Mouse (Mus musculus) stomach, embryonic 15.5 days (tissue): ENCODE data around the gene Sf1. TPM values are rescaled to one million over a fixed set of nuclear protein-coding genes. Genes with fewer than 3 reads are reported as not detected.

Experiments
- ATAC-seq: fragments of 200-750 bp; cut with Nextera tagmentation; 2 replicates; pipeline ENCODE4 v1.8.0; 2017; ENCODE audit warnings: low read depth, moderate number of reproducible peaks, moderate TSS enrichment; ENCODE audit not compliant: insufficient read depth, low FRiP score
- H3K27ac ChIP-seq: fragments of 300-500 bp; sonication (generic); 2 replicates; pipeline ENCODE4 v1.5.1; 2015; ENCODE audit warnings: mild to moderate bottlenecking, inconsistent platforms
- H3K27me3 ChIP-seq: fragments of 300-500 bp; sonication (generic); replicated peaks from 2 replicates; pipeline ENCODE4 v1.6.1; 2015; ENCODE audit warnings: inconsistent platforms
- H3K36me3 ChIP-seq: fragments of 300-500 bp; sonication (generic); 2 replicates; pipeline ENCODE4 v1.6.1; 2015; ENCODE audit warnings: inconsistent platforms
- H3K4me1 ChIP-seq: fragments of 300-500 bp; sonication (generic); 2 replicates; pipeline ENCODE4 v1.6.1; 2015; ENCODE audit warnings: inconsistent platforms
- H3K4me2 ChIP-seq: fragments of 300-500 bp; sonication (generic); 2 replicates; pipeline ENCODE4 v1.6.1; 2015; ENCODE audit warnings: mild to moderate bottlenecking, inconsistent platforms
- H3K4me3 ChIP-seq: fragments of 300-500 bp; sonication (generic); replicated peaks from 2 replicates; pipeline ENCODE4 v1.5.1; 2015; ENCODE audit warnings: inconsistent platforms
- H3K9ac ChIP-seq: fragments of 300-500 bp; sonication (generic); 2 replicates; pipeline ENCODE4 v1.6.1; 2015; ENCODE audit warnings: inconsistent platforms
- H3K9me3 ChIP-seq: fragments of 300-500 bp; sonication (generic); 2 replicates; pipeline ENCODE4 v1.6.1; 2016; ENCODE audit warnings: inconsistent platforms
- WGBS: fragments of 180-500 bp; shearing (Covaris S2); methylation state at CpG from one replicate; pipeline ENCODE4 v1.1.7; 2015; 5-methylcytosine and 5-hydroxymethylcytosine counted together
- polyA plus RNA-seq: library from polyadenylated mRNA; unstranded; fragments of >200 nt; fragmentation: Nextera tagmentation; extraction: Ambion mirVana; gene quantifications from 2 replicates; pipeline ENCODE4 v1.2.1, GENCODE M21; 2015

Gene Sf1
- polyA plus RNA-seq, 1 experiment from 2014 or later: 104 TPM

DNA sequence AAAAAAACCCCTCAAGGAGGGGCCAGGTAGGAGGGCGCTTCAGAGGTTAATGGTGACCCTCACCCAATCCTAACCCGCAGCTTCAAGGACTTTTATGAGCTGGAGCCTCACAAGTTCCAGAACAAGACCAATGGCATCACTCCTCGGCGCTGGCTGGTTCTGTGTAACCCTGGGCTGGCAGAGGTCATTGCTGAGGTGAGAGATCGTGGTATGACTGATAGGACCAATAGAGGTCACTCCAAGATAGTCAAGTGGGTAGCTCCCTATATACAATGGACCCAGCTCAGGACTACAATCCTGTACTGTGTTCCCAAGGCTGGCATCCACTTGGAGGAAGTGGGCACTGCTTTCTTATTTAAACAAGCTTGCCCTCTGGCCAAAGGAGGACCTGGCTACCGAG lies 26.8 kb downstream of the Sf1 start:
- H3K27me3 ChIP-seq: no peaks in the 10 kb centered on the region
- 49% methylated on average over 6 of the region's 6 CpGs for WGBS
- H3K9ac ChIP-seq: no peak overlapping the region
- no peaks in the 10 kb centered on the region for H3K36me3 ChIP-seq
- H3K4me3 ChIP-seq: peak overlapping the region; percentile 35; the same call in 1 of the 2 replicates
- H3K9me3 ChIP-seq: no peaks in the 10 kb centered on the region
- no peak overlapping the region for H3K27ac ChIP-seq
- no peak for ATAC-seq
- peaks cover 12% of the 10 kb centered on the region for H3K4me1 ChIP-seq
- peak overlapping the region; percentile 54 for H3K4me2 ChIP-seq

DNA sequence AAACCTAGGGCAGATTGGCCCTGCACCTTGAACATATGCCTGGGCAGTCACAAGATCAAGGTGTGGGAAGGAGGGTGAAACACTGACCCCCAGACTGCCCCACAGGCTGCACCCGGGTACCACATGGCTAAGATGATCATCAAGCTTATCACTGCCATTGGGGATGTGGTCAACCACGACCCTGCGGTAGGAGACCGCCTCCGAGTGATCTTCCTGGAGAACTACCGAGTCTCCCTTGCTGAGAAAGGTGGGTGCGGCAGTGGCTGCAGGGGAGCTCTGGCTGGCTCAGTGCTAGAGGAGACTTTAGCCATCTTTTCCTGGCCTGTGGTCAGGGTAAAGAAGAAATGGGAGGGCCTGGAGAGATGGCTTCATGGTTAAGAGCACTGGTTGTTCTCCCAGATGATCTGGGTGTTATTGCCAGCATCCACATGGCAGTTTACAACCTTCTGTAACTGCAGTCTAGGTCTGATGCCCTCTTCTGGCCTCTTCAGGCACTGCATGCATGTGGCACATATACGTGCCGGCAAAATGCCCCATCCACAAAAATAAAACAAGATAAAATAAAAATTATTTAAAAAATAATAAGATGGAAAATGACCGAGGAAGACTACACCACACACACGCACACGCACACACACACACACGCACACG lies 29.4 kb downstream of the Sf1 start:
- Histone ChIP-seq H3K36me3 (no peaks in the 10 kb centered on the region), H3K4me2 (no peak overlapping the region), H3K27me3 (peaks cover 4% of the 10 kb centered on the region; the same call in 1 of the 2 replicates), H3K4me1 (peaks cover 8% of the 10 kb centered on the region; the same call in 1 of the 2 replicates), H3K9ac (no peak overlapping the region), H3K27ac (no peak overlapping the region), H3K4me3 (no peak overlapping the region), H3K9me3 (no peaks in the 10 kb centered on the region)
- 87% methylated on average over 14 of the region's 14 CpGs for WGBS
- no peak for ATAC-seq

DNA sequence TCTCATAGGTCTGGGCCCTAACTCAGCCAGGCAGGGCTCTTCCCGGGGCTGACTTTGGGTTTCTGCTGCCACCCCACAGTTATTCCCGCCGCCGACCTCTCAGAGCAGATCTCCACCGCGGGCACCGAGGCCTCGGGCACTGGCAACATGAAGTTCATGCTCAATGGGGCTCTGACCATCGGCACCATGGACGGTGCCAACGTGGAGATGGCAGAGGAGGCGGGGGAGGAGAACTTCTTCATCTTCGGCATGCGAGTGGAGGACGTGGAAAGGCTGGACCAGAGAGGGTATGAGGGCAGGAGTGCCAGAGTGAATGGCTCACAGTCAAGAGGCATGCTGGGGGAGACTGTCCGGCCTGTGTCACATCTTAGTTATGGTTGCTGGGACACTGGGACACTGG lies 30.1 kb downstream of the Sf1 start:
- no peak for ATAC-seq
- no peaks in the 10 kb centered on the region for H3K9me3 ChIP-seq
- 89% methylated on average over 16 of the region's 16 CpGs for WGBS

DNA sequence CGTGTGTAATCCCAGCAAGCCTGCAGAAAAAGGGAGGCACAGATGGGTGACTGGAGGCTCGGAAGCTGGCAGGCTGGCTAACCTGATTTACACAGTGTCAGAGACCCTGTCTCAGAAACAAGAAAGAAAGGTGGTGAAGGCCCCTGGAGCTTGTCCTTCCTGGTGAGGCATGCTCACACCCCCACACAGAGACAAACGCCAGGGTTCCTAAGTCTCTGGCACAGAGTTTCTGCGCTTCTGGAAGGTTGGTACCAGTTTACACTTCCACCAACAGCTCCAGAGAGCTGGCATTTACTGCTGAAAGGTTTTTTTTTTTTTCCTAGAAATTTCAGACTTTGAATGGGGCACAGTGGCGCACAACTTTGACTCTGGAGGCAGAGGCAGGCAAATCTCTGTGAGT lies 32.7 kb downstream of the Sf1 start:
- Histone ChIP-seq H3K4me2 (no peak overlapping the region), H3K4me1 (peaks cover 26% of the 10 kb centered on the region), H3K36me3 (no peaks in the 10 kb centered on the region), H3K9ac (no peak overlapping the region), H3K4me3 (no peak overlapping the region), H3K9me3 (no peaks in the 10 kb centered on the region), H3K27ac (no peak overlapping the region), H3K27me3 (peaks cover 15% of the 10 kb centered on the region)
- 82% methylated on average over 5 of the region's 5 CpGs for WGBS
- ATAC-seq: no peak

More for the DNA sequence above, 30.1 kb downstream of the Sf1 start:
- H3K27ac ChIP-seq: no peak overlapping the region
- H3K27me3 ChIP-seq: peaks cover 4% of the 10 kb centered on the region; the same call in 1 of the 2 replicates
- H3K4me1 ChIP-seq: peaks cover 14% of the 10 kb centered on the region; the same call in 1 of the 2 replicates
- H3K9ac ChIP-seq: no peak overlapping the region
- H3K36me3 ChIP-seq: no peaks in the 10 kb centered on the region
- no peak overlapping the region for H3K4me2 ChIP-seq
- no peak overlapping the region for H3K4me3 ChIP-seq

DNA sequence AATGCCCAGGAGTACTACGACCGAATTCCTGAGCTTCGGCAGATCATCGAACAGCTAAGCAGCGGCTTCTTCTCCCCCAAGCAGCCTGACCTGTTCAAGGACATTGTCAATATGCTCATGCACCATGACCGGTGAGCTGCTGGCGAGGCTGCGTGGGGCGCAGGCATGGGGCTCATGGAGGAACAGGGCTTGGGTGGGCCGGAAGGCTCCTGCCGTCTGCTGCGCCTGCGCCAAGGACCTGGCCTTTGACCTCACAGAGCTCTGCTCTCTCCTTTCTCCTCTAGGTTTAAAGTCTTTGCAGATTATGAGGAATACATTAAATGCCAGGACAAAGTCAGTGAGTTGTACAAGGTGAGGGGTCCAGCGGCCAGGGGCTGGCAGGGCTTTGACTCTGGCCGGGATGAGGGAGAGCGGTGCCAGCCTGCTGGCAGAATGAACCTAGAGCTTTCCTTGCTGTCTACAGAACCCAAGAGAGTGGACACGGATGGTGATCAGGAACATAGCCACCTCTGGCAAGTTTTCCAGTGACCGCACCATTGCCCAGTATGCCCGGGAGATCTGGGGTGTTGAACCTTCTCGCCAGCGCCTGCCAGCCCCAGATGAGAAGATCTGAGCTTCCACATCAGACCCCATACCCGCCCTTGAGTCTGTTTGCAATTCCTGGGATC lies 34.2 kb downstream of the Sf1 start:
- no peak overlapping the region for H3K27ac ChIP-seq
- no peaks in the 10 kb centered on the region for H3K36me3 ChIP-seq
- peaks cover 16% of the 10 kb centered on the region for H3K27me3 ChIP-seq
- H3K9me3 ChIP-seq: no peaks in the 10 kb centered on the region
- peaks cover 36% of the 10 kb centered on the region for H3K4me1 ChIP-seq
- 85% methylated on average over 22 of the region's 22 CpGs for WGBS
- no peak for ATAC-seq
- peak overlapping the region; percentile 98; the same call in 1 of the 2 replicates for H3K4me2 ChIP-seq
- no peak overlapping the region for H3K9ac ChIP-seq
- H3K4me3 ChIP-seq: no peak overlapping the region

DNA sequence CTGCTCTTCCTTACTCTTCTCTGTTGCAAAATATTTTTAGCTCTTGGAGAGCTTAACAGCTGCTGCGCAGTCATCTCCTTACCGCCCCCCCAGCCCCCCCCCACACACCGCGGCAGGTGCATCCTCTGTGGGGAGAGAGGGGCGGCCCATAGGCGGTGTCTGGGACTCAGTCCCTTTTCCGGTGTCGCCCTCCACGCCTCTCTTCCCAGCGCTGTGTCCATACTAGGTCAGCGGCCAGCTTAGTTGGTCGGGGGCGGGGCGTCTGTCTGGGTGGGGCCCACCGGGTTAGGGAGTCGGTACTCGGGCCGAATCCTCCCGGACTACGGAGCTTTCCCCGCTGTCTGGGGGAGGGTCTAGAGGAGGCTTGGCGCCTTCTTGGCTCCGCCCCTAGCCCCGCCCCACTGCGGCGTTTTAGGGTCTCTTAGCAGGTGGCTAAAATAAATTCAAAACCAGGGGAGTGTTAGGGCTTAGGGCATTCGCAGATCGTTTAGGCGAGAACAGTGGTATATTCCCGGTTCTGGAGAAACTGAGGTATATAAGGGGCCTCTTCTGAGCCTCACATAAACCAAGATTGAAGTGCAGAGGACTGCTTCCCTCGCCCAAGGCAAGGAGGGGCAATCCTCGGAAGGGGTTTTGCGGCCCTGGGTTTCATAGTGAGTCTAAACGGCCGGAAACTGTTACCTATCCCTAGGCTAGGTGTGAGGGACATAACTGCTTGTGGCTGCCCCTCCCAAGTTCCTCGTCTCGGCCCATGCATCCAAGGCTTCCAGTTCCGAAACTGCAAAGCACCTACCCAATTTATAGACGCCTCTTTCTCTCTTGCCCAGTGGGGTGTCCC lies 35.2 kb downstream of the Sf1 start:
- under 1% methylated on average over 39 of the region's 39 CpGs for WGBS
- Histone ChIP-seq H3K4me2 (peak overlapping the region; percentile 98), H3K4me3 (peak overlapping the region; percentile 51), H3K27ac (peak overlapping the region; percentile 67), H3K36me3 (no peaks in the 10 kb centered on the region), H3K27me3 (peaks cover 19% of the 10 kb centered on the region), H3K9ac (peak overlapping the region; percentile 22; the same call in 1 of the 2 replicates), H3K9me3 (no peaks in the 10 kb centered on the region), H3K4me1 (peaks cover 37% of the 10 kb centered on the region)
- ATAC-seq: peak; percentile 59; the same call in 1 of the 2 replicates

DNA sequence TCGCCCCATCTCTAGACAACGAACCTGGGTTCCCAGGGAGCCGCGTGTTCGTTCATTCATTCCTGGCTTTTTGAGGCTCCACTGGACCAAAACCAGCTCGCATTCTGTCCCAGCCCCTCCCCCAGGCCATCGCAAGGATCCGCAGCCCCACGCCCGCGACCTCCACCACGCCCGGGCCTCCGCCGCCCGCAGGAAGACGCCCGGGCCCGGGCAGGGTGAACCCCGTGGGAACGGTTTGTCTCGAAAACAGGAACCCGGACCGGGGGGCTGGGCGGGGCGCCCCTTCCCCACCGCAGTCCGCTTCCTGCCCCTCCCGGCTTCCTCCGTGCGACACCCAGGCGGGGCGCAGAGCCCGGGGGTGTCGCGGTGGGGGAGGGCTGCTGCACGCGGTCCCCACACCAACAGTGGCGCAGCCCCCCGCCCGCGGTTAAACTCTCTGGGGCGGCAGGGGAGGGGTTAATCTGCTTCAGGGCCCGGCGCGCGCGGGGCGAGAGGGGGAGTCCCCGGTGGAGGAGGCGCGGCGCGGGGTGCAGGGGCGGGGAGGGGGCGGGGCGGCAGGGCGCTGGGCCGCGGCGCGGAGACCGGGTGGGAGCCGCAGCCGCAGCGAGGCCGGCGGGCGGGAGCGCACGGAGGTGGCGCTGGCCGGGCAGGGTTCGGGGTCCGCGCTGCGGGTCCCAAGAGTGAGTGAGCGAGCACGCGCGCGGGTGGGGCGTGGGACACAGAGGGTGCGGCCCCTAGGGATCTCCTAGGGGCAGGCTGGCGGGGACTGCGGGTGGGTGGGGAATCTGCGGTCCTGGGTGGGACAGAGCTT lies 36.0 kb downstream of the Sf1 start, which contains the start of gene Rasgrp2:
Gene Rasgrp2 (plus strand): TSS at position 56 of the 811 bp plus-strand sequence.
- under 1% methylated on average over 82 of the region's 87 CpGs for WGBS
- no peaks in the 10 kb centered on the region for H3K9me3 ChIP-seq
- H3K36me3 ChIP-seq: no peaks in the 10 kb centered on the region
- H3K27me3 ChIP-seq: peaks cover 19% of the 10 kb centered on the region
- H3K4me1 ChIP-seq: peaks cover 37% of the 10 kb centered on the region
- no peak for ATAC-seq
- peak within 1 kb of the TSS; percentile 67 for H3K27ac ChIP-seq
- H3K4me2 ChIP-seq: peak within 1 kb of the TSS; percentile 98
- peak within 1 kb of the TSS; percentile 51 for H3K4me3 ChIP-seq
- H3K9ac ChIP-seq: peak within 1 kb of the TSS; percentile 22; the same call in 1 of the 2 replicates

DNA sequence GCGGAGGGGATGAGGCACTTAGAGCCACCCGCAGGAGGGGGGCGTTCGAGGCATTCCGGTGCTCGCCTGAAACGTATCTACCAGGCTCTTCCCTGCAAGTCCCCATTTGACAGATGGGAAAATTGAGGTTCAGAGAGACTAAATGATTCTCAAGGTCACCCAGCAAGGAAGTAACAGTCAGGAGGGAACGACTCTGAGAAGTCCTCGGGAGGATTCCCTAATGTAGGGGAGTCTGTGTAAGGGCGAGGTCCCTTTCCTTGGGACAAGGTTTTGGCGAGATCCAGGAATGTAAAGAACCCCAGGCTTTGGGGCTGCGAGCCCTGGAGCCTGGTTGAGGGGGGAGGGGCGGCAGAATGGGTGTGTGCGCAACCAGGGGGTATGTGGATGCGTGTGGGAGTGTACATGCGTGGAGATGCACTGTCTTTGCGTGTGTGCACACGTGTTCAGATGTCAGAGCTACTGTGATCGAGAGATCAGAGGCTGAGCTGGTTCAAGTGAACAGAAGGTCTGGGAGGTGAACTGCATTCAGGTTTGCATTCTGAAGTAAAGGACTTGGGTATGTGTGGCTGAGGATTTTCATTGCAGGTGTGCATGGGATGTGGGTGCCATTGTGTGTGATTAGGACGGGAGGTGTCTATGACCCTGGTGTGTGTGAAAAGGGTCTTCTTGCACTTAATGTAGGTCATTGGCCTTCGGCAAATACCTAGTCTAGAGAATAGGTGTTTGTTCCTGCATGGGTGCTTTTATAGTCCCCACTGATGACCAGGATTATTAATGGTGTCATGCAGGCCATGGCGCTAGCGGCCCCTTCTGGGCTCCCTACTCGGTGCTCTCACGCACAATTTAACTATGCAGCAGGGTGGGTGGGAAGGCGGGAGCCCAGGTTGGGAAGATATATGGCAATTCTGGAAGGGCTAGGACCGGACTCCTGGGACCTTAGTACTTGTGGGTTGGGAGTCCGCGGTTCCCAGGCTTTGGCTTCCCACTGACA lies 36.9 kb downstream of the Sf1 start:
- no peaks in the 10 kb centered on the region for H3K9me3 ChIP-seq
- no peak overlapping the region for H3K9ac ChIP-seq
- peak overlapping the region; percentile 51 for H3K4me3 ChIP-seq
- H3K27ac ChIP-seq: peak overlapping the region; percentile 67; the same call in 1 of the 2 replicates
- 2% methylated on average over 29 of the region's 29 CpGs for WGBS
- no peaks in the 10 kb centered on the region for H3K36me3 ChIP-seq
- peaks cover 37% of the 10 kb centered on the region for H3K4me1 ChIP-seq
- H3K4me2 ChIP-seq: peak overlapping the region; percentile 98
- ATAC-seq: no peak; the same call in 1 of the 2 replicates
- H3K27me3 ChIP-seq: peaks cover 19% of the 10 kb centered on the region

DNA sequence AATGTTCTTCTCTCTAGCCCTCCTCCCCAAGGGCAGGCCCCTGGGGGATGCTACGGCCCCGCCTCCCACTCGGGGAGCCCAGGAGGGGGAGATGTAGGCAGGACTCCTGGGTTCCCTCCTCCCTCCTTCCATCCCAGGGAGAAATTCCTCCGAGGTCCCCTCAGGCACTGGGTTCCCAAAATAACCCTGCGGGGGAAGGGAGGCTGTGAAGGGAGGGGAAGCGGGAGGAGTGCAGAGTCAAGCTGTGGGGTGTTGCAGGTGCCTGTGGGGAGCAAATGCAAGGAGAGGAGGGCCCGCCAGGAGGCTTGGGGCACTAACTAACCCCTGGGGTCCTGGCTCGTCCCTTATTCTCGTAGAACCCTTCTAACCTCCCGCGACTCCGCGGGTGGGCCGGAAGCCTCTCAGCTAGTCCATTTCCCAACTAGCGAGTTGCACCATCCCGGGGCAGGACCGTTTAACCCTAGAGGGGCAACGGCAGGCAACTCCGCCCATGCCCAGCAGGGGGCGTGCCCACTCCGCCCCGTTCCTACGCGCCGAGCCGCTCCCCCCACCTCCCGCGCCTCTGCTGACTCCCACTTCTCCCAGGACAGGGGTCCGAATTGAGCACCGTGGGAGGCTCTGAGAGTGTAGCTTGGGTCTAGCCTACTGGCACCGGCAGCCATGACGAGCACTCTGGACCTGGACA lies 37.8 kb downstream of the Sf1 start:
- peak overlapping the region; percentile 98 for H3K4me2 ChIP-seq
- no peaks in the 10 kb centered on the region for H3K9me3 ChIP-seq
- peak overlapping the region; percentile 67 for H3K27ac ChIP-seq
- H3K4me3 ChIP-seq: peak overlapping the region; percentile 51
- under 1% methylated on average over 32 of the region's 32 CpGs for WGBS
- no peaks in the 10 kb centered on the region for H3K36me3 ChIP-seq
- H3K4me1 ChIP-seq: peaks cover 37% of the 10 kb centered on the region
- no peak overlapping the region for H3K9ac ChIP-seq
- peak; percentile 19; the same call in 1 of the 2 replicates for ATAC-seq
- H3K27me3 ChIP-seq: peaks cover 19% of the 10 kb centered on the region

DNA sequence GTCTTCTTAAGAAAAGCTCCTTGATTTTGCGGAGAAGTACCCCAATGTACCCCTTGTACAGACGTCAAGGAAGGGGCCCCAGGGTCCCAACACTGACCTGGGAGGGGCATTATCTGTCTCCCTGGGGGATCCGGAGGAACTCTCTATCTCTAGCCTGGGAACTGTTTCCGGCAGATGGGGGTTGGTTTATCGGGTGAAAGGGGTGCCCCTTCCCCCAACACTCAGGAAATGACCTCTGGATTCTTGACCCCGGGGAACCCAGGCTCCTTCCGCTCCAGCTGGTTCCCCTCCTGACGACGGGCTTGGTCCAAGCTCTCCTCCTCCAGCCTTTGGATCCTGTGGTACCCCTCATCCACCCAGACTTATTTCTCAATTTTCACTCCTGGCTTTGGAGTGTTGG lies 38.5 kb downstream of the Sf1 start:
- no peaks in the 10 kb centered on the region for H3K9me3 ChIP-seq
- peak overlapping the region; percentile 98 for H3K4me2 ChIP-seq
- WGBS: 8% methylated on average over 9 of the region's 9 CpGs
- H3K9ac ChIP-seq: no peak overlapping the region
- no peaks in the 10 kb centered on the region for H3K36me3 ChIP-seq
- H3K27ac ChIP-seq: no peak overlapping the region
- peak overlapping the region; percentile 51 for H3K4me3 ChIP-seq
- peaks cover 19% of the 10 kb centered on the region for H3K27me3 ChIP-seq
- no peak for ATAC-seq
- peaks cover 37% of the 10 kb centered on the region for H3K4me1 ChIP-seq
